Mouse (Mus musculus): ENCODE measurements around the gene Sebox. TPM values are rescaled to one million over a fixed set of nuclear protein-coding genes. Genes with fewer than 3 reads are reported as not detected.

Gene Sebox
- total and polyA plus RNA-seq, 2 experiments from 2014 or later: 0.14 TPM; not detected in 1

GRCm38 (mm10) chr11:78535376-78536079, 32.3 kb downstream of the Sebox start:
- no peak for TF ChIP-seq CTCF (IDR thresholded peaks at IDR 0.05; ENCODE audit: low read depth)
- Histone ChIP-seq H3K9ac (peak overlapping the region; percentile 68), H3K36me3 (ENCODE audit: insufficient read depth) (peaks cover 16% of the 10 kb centered on the region), H3K4me3 (ENCODE audit: low read depth, low read length) (peak overlapping the region; percentile 65), H3K4me2 (ENCODE audit: low read depth) (peak overlapping the region; percentile 64), H3K27me3 (ENCODE audit: insufficient read depth, low read length) (no peaks in the 10 kb centered on the region), H3K4me1 (ENCODE audit: insufficient read depth) (peaks cover 10% of the 10 kb centered on the region), H3K27ac (ENCODE audit: low read depth, low read length) (peak overlapping the region; percentile 87), H3K9me3 (ENCODE audit: low read length) (no peaks in the 10 kb centered on the region)
- ATAC-seq (peak; percentile 58), DNase-seq (peak; percentile 41)
- under 1% methylated on average over 23 of the region's 23 CpGs for WGBS

- 0 out of 2 replicates have a peak, but pooled peaks have one; percentile 9 for TF ChIP-seq CTCF (IDR thresholded peaks at IDR 0.05; ENCODE audit: low read depth)
- Histone ChIP-seq H3K9ac (peak within 1 kb of the TSS; percentile 75), H3K9me3 (ENCODE audit: low read length) (no peaks in the 10 kb centered on the region), H3K27ac (ENCODE audit: low read depth, low read length) (peak within 1 kb of the TSS; percentile 87), H3K36me3 (ENCODE audit: insufficient read depth) (peaks cover 21% of the 10 kb centered on the region), H3K27me3 (ENCODE audit: insufficient read depth, low read length) (no peaks in the 10 kb centered on the region), H3K4me3 (ENCODE audit: low read depth, low read length) (peak within 1 kb of the TSS; percentile 65), H3K4me2 (ENCODE audit: low read depth) (peak within 1 kb of the TSS; percentile 77), H3K4me1 (ENCODE audit: insufficient read depth) (peaks cover 10% of the 10 kb centered on the region)
- DNase-seq: peak; percentile 98
- ATAC-seq: peak; percentile 99
- under 1% methylated on average over 52 of the region's 52 CpGs for WGBS
Measured at GRCm38 (mm10) chr11:78536080-78536689, 32.9 kb downstream of the Sebox start, which contains the start of the genes Tnfaip1 and Ift20. Gene Tnfaip1, minus strand, starts transcription at chr11:78536332. Gene Ift20, plus strand, starts transcription at chr11:78536361.

GRCm38 (mm10) chr11:78536690-78537084, 33.4 kb downstream of the Sebox start:
- ATAC-seq: no peak
- Histone ChIP-seq H3K4me1 (ENCODE audit: insufficient read depth) (peaks cover 10% of the 10 kb centered on the region), H3K4me3 (ENCODE audit: low read depth, low read length) (peak overlapping the region; percentile 65), H3K4me2 (ENCODE audit: low read depth) (peak overlapping the region; percentile 77), H3K9ac (peak overlapping the region; percentile 75), H3K9me3 (ENCODE audit: low read length) (no peaks in the 10 kb centered on the region), H3K36me3 (ENCODE audit: insufficient read depth) (peaks cover 21% of the 10 kb centered on the region), H3K27me3 (ENCODE audit: insufficient read depth, low read length) (no peaks in the 10 kb centered on the region), H3K27ac (ENCODE audit: low read depth, low read length) (peak overlapping the region; percentile 85)
- no peak for DNase-seq
- TF ChIP-seq CTCF (IDR thresholded peaks at IDR 0.05; ENCODE audit: low read depth): no peak
- 3% methylated on average over 14 of the region's 14 CpGs for WGBS

GRCm38 (mm10) chr11:78540358-78540757, 37.1 kb downstream of the Sebox start:
- Histone ChIP-seq H3K36me3 (ENCODE audit: insufficient read depth) (peaks cover 36% of the 10 kb centered on the region), H3K9me3 (ENCODE audit: low read length) (no peaks in the 10 kb centered on the region), H3K27ac (ENCODE audit: low read depth, low read length) (no peak overlapping the region), H3K27me3 (ENCODE audit: insufficient read depth, low read length) (no peaks in the 10 kb centered on the region), H3K4me3 (ENCODE audit: low read depth, low read length) (no peak overlapping the region), H3K4me1 (ENCODE audit: insufficient read depth) (no peaks in the 10 kb centered on the region), H3K9ac (no peak overlapping the region), H3K4me2 (ENCODE audit: low read depth) (no peak overlapping the region)
- 91% methylated on average over 3 of the region's 3 CpGs for whole genome bisulfite sequencing
- TF ChIP-seq CTCF (IDR thresholded peaks at IDR 0.05; ENCODE audit: low read depth): no peak
- DNase-seq (no peak), ATAC-seq (no peak)

DNA sequence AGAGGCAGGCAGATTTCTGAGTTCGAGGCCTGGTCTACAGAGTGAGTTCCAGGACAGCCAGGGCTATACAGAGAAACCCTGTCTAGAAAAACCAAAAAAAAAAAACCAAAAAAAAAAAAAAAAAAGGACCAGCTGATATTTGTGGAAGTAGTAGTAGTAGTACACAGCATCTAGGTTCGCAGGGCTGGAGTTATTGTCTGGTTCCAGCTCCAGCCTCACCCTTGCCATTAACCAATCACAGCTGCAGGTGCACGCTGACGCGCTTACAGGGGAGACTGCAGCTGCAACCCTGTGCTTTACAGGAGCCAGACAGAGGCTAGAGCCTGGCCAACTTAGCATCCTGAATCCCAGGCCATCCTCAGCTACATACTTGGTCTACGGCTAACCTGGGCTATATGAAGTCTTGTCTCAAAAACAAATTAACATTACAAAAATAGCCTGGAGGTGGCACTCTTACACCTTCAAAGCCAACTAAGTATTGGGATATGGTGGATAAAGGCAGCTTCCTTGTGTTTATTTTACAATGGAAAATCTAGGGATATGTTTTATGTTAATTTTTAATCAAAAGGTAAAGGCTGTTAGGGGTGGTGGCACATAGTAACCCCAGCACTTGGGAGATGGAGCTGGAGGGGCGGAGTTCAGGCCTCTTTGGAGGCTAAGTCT, 41.3 kb downstream of the Sebox start:
- Histone ChIP-seq H3K4me3 (ENCODE audit: low read depth, low read length) (no peak overlapping the region), H3K4me2 (ENCODE audit: low read depth) (no peak overlapping the region), H3K27me3 (ENCODE audit: insufficient read depth, low read length) (no peaks in the 10 kb centered on the region), H3K27ac (ENCODE audit: low read depth, low read length) (no peak overlapping the region), H3K9ac (no peak overlapping the region), H3K4me1 (ENCODE audit: insufficient read depth) (0 out of 2 replicates have a peak, but pooled peaks cover 5% of the 10 kb centered on the region), H3K9me3 (ENCODE audit: low read length) (no peaks in the 10 kb centered on the region), H3K36me3 (ENCODE audit: insufficient read depth) (peaks cover 28% of the 10 kb centered on the region)
- WGBS: 92% methylated on average over 7 of the region's 7 CpGs
- no peak; the same call in 1 of the 2 replicates for ATAC-seq
- peak; percentile 35 for DNase-seq
- TF ChIP-seq CTCF (IDR thresholded peaks at IDR 0.05; ENCODE audit: low read depth): peak; percentile 42

GRCm38 (mm10) chr11:78545181-78545580, 41.9 kb downstream of the Sebox start:
- peaks cover 24% of the 10 kb centered on the region for H3K36me3 ChIP-seq (ENCODE audit: insufficient read depth)
- no peak for TF ChIP-seq CTCF (IDR thresholded peaks at IDR 0.05; ENCODE audit: low read depth)
- 67% methylated on average over 8 of the region's 8 CpGs for WGBS
- no peaks in the 10 kb centered on the region for H3K27me3 ChIP-seq (ENCODE audit: insufficient read depth, low read length)
- H3K9ac ChIP-seq: no peak overlapping the region
- ATAC-seq (no peak), DNase-seq (no peak)
- H3K4me3 ChIP-seq (ENCODE audit: low read depth, low read length): no peak overlapping the region
- no peaks in the 10 kb centered on the region for H3K9me3 ChIP-seq (ENCODE audit: low read length)
- no peak overlapping the region for H3K27ac ChIP-seq (ENCODE audit: low read depth, low read length)
- no peak overlapping the region for H3K4me2 ChIP-seq (ENCODE audit: low read depth)
- H3K4me1 ChIP-seq (ENCODE audit: insufficient read depth): 0 out of 2 replicates have a peak, but pooled peaks cover 6% of the 10 kb centered on the region
